Mouse (Mus musculus) cerebral cortex, adult 2 months (tissue): ENCODE data around the gene Lyz1.

ENCODE experiments used
- WGBS: fragments of 180-500 bp; shearing (Covaris S2); methylation state at CpG from one replicate; pipeline ENCODE4 v1.1.7; 2018; 5-methylcytosine and 5-hydroxymethylcytosine counted together

Gene Lyz1

GRCm38 (mm10) chr10:117286366-117286970 lies 6.2 kb downstream of the Lyz1 start:
- WGBS: 92% methylated on average over 6 of the region's 6 CpGs

DNA sequence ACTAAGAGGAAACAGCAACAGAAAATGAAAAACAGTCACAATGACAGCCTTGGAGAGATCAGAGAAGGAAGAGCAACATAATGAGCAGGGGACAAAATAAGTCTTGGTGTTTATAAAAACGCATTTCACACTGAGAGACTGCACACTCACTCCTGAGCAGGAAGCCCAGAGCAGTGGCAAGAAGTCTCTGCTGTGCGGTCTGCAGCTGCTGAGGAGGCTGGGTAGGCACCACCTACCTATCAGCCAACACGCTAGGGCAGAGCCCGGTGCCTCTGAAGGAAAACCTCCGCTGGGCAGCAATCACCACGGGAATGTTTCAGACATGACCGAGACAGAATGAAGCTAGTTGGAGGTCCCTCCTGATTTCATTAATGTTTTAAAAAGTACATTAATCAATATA lies 7.1 kb downstream of the Lyz1 start:
- WGBS: 69% methylated on average over 5 of the region's 7 CpGs

DNA sequence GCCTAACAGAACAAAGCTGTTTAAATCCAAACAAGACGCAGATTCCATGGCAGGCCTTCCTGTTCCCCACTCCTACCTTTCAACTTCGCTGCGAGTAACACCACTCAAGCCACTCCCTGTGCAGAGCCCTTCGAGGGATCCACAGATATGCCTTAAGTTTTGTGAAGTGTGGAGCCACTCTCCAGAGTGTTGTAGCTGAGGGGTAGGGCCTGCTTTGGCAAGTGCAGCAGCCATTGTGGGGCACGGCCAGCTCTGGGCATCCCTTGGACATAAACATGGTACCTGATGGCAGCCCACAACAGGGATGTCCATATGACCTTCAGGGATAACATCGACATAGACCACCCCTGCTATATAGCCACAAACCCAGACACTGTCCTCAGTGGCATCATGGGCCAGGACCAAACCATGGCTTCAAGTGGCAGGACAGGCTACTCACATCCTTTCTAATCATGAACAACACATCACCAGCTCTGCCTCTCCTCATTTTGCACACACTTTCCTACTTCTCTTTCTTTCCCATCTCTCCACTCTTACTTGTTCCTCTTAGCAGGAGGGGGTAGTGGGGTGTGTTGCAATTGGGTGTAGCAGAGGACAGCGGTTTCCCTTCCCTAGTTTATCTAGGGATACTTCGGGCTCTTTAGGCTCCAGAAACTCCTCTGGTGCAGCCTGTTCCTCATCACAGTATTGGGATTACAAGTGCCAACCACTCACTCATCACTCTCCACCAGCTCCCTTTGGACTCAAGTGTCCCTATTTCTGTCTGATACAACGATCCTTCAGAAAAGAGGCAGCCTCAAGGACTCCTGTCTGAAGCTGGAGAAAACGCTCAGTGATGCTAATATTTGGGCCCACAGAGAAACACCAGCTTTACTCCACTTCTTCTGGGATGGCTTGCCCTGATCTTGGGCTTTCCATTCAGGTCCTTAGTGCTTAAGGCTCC lies 7.8 kb downstream of the Lyz1 start:
- 91% methylated on average over 10 of the region's 10 CpGs for WGBS

- WGBS: 85% methylated on average over 7 of the region's 7 CpGs
Observed at GRCm38 (mm10) chr10:117283871-117284577, 8.6 kb downstream of the Lyz1 start.

- 91% methylated on average over 4 of the region's 4 CpGs for WGBS
Observed at GRCm38 (mm10) chr10:117283196-117283595, 9.5 kb downstream of the Lyz1 start.

- WGBS: 82% methylated on average over 2 of the region's 2 CpGs
Observed at GRCm38 (mm10) chr10:117282551-117282950, 10.1 kb downstream of the Lyz1 start.

- WGBS: 65% methylated on average over 4 of the region's 4 CpGs
Observed at GRCm38 (mm10) chr10:117282049-117282448, 10.6 kb downstream of the Lyz1 start, which contains the start of gene Lyz2. Lyz2 (minus strand) TSS chr10:117282321.

DNA sequence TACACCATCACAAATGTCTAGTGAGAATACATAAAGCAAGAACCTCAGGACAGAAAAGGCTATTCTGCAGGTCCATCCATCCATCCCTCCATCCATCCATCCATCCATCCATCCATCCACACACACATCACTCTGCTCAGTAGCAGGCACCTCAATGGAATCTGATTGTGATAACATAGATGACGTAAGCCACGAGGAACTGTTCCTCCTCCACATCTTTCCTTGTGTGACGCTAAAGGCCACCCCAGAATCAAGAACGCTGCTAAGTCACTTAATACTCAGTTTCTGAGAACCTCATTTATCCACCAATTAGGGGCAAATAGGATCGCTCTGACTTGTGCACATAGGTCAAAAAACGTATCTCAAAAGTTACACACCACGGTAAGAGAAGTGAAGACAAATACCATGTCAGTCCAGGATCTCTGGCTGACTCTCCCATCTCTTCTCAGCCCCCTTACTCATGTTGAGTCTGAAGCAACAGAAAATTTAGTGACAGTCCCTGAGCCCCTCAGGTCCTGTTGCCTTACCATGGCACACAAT lies 11.2 kb downstream of the Lyz1 start:
- 88% methylated on average over 7 of the region's 7 CpGs for WGBS

DNA sequence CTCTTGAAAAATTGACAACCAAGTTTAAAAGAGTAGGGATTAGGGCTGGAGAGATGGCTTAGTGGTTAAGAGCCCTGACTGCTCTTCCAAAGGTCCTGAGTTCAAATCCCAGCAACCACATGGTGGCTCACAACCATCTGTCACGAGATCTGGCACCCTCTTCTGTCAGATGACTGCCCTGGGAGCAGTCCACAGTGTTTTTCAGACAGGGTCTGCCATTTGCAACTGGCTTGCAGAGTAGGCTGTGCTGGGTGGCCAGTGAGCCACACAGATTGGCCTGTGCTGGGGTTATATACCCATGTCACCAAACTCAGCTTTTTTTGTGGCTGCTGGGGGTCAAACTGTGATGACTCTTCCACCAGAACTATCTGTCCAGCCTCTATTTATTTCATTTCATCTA lies 12.7 kb downstream of the Lyz1 start:
- WGBS: 80% methylated on average over 1 of the region's 1 CpGs

DNA sequence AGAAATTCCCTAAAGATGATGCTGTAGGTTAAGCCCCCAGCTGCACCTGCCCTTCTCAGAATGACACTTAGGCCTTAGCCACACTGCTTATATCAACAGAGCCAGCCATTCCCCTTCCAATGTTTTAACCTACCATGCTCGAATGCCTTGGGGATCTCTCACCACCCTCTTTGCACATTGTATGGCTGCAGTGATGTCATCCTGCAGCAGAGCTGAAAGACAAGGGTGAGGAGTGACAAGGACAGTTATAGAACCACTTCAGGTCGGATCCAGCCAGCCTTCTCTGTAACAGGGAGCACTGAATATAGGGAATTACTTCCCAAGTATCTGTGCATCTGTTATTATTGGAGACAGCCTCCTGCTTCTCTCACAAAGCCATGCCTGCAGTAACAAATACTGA lies 14.2 kb downstream of the Lyz1 start:
- 37% methylated on average over 2 of the region's 2 CpGs for WGBS

- WGBS: 88% methylated on average over 9 of the region's 9 CpGs
Observed at GRCm38 (mm10) chr10:117277779-117278178, 14.9 kb downstream of the Lyz1 start.

DNA sequence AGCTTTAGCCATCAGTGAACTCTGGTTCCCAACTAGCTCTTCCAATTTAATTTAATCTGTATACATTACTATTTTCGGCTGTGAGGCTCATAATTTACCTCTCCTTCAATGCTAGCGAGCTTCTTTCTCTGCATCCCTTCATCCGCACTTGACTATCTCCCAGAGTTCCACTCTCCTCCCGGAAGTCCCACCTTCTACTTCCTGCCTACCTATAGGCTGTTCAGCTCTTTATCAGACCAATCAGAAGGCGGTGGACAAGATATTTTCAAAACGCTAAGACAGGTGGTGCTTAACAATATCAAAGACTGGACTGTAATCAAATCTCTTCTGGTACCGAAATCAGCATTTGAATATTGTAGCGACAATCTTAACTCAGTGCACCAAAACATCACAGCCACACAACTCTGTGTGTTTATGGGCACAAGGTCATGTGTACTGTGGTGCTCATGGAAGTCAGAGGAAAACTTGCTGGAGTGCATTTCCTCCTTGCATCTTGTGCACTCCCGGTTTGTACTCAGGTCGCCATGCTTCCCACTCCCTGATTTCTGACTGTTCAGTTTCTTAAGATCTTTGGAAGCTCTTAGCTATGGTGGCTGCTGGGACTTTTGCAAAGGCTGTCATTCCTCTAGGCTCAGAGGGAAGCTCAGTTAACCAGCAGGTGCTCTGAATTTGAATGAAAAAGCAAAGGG lies 16.8 kb downstream of the Lyz1 start:
- WGBS: 86% methylated on average over 10 of the region's 10 CpGs

GRCm38 (mm10) chr10:117274645-117275044 lies 18.0 kb downstream of the Lyz1 start:
- WGBS: 79% methylated on average over 4 of the region's 7 CpGs

DNA sequence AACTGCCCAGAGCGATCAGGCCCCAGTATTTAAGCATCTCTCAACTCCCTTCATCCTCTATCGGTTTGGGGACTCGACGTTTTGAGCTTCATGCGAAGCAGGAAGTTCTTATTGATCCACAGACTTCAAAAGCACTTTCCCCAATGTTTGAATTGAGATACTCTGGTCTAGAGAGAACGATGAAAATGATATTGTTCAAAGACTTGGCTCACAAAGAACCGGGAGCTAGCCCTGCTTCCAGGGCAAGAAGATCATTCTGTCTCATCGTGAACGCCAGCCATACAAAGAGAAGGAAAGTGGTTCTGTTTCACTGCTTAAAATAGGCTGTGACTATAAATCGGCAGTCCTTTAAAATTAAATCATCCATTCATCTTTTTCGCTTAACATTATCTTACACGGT lies 54.1 kb downstream of the Lyz1 start, which contains the start of gene 9530003J23Rik:
9530003J23Rik (minus strand) TSS at position 101 of the 400 bp plus-strand sequence.
- WGBS: 89% methylated on average over 12 of the region's 12 CpGs
